Mouse (Mus musculus) ovary, adult 18-20 months (tissue): ENCODE measurements around the gene Ntng1.
"Not testable (repeated sequence)": the region's sequence is repeated elsewhere in the genome, so short reads cannot be mapped to it uniquely, and the experiment has no call there.

Experiments
- DNase-seq: peaks from one replicate; pipeline ENCODE4 v3.0.0; 2022; ENCODE audit warnings: low spot score, mixed read lengths

Gene Ntng1

DNA sequence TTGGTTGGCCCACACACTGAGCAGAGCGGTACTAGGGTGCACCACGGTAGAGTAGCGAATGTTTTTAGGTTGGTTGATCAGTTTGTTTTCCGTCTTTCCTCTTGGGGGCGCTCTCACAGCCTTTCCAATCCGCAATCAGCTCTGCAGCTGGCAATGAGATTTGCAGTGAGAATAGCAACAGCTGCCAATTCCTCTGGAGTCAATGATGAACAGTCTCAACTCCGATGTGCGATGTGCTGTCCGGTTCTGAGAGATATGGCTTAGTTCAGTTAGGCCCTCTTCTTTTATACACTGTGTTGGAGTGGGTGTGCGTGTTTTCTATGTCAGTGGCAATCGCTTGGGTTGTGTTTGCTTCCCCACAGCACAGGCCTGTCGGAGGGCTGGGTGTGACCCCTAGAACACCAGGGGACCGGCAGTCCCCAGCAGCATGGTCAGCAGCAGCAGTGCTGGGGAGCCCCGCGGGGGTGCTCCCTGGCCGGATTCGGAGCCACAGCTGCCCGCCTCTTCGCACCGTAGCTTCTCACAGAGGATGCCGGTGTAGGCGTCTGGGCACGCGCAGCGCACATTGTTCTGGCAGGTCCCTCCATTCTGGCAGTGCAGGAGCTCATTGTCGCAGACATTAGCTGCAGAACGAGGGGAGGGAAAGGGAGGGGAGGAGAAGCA, 361.4 kb downstream of the Ntng1 start:
- peak; percentile 5 for DNase-seq

DNA sequence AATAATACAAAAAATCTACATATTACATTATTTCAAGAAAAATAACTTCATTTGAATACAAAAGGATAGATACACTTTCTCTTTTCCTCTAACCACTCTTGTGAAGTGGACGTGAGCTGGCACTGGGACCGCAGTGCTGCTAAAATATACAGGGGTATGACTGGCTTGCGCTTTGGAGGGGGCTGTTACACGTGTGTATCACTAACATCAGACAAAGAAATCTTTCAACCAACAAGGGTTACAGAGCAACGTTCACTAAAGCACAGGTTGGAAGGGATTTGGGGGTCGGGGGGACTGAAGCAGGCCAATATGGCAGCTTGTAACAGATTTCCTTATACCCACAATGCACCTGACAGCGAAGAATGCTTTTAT, 361.9 kb downstream of the Ntng1 start:
- no peak for DNase-seq

DNA sequence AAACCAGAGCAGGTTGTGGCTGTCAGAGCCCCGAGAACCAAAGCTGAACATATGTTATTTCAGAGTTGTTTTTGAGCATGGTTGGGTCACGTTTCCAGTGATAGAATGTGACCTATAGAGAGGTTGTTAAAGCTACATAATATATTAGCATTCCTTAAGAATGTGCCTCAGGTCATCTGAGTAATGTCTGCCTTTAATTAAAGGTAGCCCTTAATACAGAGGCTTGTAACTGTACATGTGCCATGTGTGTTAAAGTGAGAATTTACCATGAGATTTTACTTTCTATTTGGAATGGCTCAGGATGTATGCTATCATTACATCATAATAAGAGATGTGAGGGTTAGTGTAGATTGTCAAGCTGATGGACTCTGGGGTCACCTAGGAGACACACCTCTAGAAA, 368.6 kb downstream of the Ntng1 start:
- no peak for DNase-seq

DNA sequence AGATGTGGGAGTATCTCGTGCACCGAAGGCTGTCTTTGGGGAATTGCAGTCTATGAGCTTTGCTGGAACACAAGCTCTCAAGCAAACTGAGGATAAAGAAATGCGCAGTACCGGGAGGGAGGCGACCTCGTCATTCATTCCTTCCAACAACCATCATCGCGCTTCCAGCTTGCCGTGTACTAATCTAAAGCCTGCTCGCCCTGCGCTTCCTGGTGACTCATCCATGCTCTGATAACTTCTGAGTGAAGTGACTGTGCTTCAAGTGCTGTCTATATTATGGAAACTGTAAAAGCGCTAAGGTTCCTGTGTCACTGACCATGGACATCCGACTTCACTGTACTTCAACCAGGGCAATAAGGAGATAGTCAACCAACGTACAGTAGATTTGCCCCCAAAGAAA, 371.7 kb downstream of the Ntng1 start:
- DNase-seq = no peak

DNA sequence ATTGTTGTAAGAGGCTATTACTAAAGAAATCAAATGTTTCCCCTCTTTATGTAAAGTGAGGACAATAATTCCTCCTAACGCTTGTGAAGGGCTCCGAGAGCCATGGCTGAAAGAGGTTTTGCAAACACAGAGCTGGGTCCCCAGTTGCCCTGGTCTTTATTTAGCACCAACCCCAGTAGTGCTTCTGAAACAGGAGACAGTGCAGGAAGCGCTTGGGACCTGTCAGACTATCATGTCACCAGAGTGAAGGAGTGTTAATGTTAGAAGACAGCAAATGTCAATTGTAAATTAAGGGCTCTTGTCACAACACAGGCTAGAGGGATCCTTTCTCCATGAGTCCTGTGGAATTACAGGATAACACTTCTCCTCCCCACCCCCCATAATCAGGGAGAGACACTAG, 376.9 kb downstream of the Ntng1 start:
- no peak for DNase-seq

DNA sequence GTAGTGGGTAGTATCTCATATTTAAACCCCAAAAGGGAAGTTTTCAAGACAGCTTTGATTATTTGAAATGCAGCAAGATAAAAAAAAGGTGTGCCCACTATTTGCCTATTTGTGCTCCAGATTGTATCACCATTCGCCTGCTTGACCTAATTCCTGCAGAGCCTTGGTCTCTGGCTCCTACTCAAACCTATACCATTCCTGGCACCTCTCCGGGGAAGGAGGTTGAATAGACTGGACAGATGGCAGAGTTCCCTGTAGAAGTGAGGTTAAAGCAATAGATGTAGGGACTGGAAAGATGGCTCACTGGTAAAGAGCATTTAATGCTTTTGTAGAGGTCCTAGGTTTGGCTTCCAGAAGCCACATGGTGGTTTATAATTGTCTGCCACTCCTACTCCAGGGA, 378.2 kb downstream of the Ntng1 start:
- no peak for DNase-seq

DNA sequence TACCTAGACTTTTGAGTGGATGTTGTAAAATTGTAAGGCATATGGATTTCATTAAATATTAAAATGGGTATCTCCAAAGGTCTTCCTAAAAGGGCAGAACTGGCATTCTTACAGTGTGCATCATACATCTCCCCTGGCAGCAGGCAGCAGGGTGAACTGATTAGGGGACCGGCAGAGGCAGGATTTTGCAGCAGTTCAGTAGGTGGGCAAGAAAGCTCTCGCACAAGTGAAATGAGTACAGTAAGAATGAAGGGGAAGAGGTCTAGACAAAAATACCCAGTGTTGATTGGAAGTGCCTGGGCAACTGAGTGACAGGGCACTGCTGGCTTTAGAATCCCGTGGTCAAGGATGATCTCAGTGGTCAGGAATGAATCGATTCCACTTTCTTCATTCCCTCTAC, 378.7 kb downstream of the Ntng1 start:
- no peak for DNase-seq

DNA sequence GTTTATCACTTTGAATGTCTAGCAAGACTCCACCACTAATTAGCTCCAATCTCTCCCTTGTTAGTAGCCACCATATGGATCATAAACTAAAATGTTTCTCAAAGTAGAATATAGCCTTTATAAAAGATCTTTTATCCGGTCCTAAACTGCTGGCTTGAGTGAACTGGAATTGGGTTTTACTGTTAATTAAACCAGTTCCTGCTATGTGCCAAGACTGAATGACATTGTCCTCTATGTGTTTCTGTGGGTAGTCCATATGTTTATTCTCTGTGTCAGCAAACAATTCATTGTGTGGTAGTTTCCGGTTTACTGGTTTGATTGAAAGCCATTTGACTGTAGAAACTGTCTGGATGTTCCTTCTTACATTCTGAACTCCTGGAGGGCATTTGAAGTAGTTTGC, 387.4 kb downstream of the Ntng1 start:
- no peak for DNase-seq

DNA sequence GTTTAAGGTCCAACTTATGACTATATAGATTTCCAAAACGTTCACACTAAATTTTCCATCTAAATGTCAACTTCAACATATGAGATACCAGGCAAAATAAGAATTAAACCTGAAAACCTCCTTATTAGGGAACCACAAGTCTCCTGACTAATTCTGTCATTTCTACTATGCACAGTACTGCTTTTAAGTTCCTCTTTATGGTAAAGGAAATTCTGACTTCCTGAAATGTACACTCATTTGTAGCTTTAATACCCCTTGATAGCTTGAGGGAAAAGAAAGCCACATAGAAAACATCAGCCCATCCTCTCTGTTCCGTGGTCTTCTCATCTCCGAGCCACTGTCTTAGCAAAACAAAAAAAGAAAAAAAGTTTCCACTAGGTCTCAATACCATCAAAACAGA, 396.2 kb downstream of the Ntng1 start:
- DNase-seq = not testable (repeated sequence)

DNA sequence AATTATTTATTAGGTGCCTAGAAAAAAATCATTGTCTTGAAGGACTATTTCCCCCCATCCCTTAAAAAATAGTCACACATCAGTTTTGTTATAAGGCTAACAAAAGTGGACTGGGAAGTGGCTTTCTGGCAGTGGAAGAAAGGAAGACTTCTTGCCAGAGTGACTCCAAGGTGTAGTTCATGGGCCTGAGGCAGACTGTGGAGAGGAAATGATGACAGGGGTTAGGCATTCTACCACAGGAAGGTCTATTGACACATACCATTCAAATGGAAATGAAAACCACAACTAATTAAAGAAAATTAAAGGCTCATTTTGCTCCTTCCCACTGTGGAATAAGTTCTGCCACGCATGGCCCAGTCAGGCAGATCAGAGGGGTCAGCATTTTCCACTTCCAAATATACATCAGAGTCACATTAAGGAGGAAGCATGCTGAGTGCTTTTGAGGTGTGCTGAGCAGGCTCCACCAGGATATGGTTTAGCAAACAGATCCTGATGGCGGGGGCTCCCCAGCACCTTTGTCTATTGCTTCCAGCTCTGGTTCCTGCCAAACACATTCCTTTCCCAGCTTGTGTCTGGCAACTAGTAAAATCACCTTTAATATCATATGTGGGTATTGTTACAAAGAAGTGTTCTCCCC, 403.2 kb downstream of the Ntng1 start:
- no peak for DNase-seq

DNA sequence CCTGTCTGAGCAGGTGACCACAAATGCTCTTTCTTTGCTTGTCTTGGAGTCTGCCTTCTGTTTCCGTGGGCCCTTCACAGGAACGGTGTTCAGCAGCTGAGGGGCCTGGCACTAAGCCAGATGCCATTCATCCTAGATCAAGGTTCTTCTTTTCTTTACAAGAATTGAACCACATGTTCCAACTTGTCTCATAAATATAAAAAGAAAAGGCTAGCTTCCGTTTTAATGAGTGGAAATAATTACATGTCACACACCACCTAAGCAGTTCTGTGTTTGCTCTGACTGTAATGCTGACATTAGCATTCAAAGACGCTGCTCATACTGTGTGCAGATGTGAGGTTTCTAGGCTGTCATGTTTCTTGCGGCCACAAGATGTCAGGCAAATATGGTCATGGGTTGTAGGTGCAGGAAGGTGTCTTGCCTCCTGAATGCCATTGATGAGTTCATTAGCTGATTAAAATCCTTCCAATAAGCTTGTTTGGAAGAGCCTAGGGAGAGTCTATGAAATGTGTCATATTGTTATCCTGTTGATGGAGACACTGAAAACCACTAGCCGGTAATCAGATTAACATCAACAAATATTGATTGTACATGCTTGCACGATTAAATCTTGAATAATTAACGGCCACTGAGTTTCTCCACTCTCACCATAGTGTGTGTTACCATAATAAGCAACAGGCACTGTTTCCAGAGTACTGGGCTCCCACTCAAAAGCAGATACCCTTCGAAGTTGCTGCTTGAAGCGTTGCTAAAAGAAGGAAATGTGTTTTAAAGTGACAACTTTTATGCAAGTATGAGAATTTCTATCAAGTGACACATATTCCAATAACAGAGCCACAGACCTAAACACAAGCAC, 411.3 kb downstream of the Ntng1 start:
- no peak for DNase-seq

DNA sequence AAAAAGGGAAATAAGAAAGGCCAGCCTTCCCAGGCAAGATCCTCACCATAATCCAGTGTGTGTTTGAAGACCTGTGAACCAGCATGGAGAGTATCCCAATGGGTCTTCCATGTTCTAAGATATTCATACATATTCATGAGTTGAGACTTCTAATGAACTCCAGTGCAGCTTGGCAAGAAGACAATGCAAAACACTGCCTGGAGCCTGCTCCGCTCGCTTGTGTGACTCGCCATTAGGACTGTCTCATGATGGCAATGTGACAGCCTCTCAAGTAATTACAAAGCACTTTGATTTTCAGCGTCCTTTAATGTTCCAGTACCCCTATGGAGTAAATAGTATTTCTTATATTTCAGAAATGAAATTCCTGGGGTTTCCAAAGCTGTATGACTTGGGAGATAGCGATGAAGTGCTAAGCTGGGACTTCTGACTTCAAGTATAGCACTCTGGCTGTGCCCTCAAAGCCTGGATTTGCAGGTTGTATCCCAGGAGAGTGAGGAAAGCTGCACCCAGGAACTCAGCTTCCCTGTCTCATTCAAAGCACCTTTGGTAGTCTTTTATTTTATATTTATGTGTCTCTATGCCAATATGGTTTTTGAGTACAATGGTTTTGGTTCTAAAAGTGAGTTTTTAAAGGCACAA, 412.1 kb downstream of the Ntng1 start:
- DNase-seq = no peak
